In the genomic region with DNA sequence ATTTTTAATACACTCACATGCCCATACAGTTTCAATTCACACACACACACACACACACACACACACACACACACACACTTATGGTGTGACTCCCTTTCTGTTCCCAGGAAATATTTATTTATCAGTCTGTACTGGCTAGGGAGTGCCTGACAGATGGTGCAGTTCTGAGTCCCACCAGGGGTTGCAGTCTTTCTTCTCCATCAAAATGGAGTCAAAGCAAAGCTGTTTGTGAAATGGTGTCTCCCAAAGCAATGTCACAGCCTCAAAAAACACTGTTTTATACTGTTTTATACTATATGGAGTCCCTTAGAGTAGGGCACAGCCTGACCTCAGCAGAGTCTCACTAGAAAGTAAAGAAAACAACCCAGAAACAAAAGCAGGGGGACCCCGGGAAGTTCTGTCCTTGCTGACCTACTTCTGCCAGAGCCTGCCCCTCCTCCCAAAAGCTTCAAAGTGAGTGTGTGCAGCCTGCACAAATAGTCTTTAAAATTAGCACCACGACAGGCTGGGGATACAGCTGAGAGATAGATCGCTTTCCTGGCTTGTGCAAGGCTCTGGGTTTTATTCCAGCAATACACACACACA, we compare ENCODE assay signal across 8 mouse cellular contexts. TPM values are rescaled to one million over a fixed set of nuclear protein-coding genes. Genes with fewer than 3 reads are reported as not detected.
A peak's percentile ranks its signal among the peaks of the same experiment; 100 is the strongest.
DNase-seq lines count a peak whose midpoint lies in the region; ATAC-seq and TF ChIP-seq lines count a peak whose summit lies in the region.

No protein-coding gene starts in this region.

- peaks cover 14% of the 10 kb centered on the region for H3K79me2 ChIP-seq in CH12.LX (replicated peaks; ENCODE audit: control insufficient read depth, extremely low read depth, insufficient read depth, poor library complexity, severe bottlenecking)

- H3K4me2 ChIP-seq in kidney, embryonic 14.5 days (replicated peaks; ENCODE audit: low read depth, low read length) = 0 out of 2 replicates have a peak overlapping the region, but pooled peaks have one; percentile 2
- no peak overlapping the region for H3K4me2 ChIP-seq in CH12.LX (ENCODE audit: insufficient read depth, low read depth, poor library complexity, severe bottlenecking)
- H3K4me2 ChIP-seq in limb, embryonic 15.5 days = no peak overlapping the region
- no peak overlapping the region for H3K4me2 ChIP-seq in stomach, postnatal 0 days (replicated peaks; ENCODE audit: low read depth)

- H3K4me3 ChIP-seq in kidney, embryonic 14.5 days (ENCODE audit: low read length) = no peak overlapping the region
- H3K4me3 ChIP-seq in CH12.LX (replicated peaks in 1 of 3; ENCODE audit: low read depth in 2 of 3, low read length in 2 of 3, poor library complexity in 1 of 3) = no peak overlapping the region
- H3K4me3 ChIP-seq in embryonic facial prominence, embryonic 10.5 days = no peak overlapping the region
- H3K4me3 ChIP-seq in limb, embryonic 15.5 days = no peak overlapping the region
- H3K4me3 ChIP-seq in stomach, postnatal 0 days (ENCODE audit: low read depth, low read length) = no peak overlapping the region

- peak; percentile 53 for ATAC-seq in kidney, embryonic 14.5 days (ENCODE audit: low FRiP score, low TSS enrichment)
- peak; percentile 22; the same call in 1 of the 2 replicates for ATAC-seq in limb, embryonic 15.5 days (ENCODE audit: insufficient number of reproducible peaks, low FRiP score, low TSS enrichment, low read depth)
- ATAC-seq in stomach, postnatal 0 days (ENCODE audit: low FRiP score, low TSS enrichment) = peak; percentile 65

- no peak overlapping the region for H3K9ac ChIP-seq in kidney, embryonic 14.5 days (ENCODE audit: low read depth, low read length)
- H3K9ac ChIP-seq in CH12.LX (ENCODE audit: insufficient read depth, low read depth) = no peak overlapping the region
- no peak overlapping the region for H3K9ac ChIP-seq in limb, embryonic 15.5 days
- no peak overlapping the region for H3K9ac ChIP-seq in stomach, postnatal 0 days (ENCODE audit: low read length)

- H3K27ac ChIP-seq in kidney, embryonic 14.5 days (ENCODE audit: low read depth, low read length) = peak overlapping the region; percentile 93
- H3K27ac ChIP-seq in CH12.LX (ENCODE audit: insufficient read depth, low read depth) = no peak overlapping the region
- peak overlapping the region; percentile 93 for H3K27ac ChIP-seq in embryonic facial prominence, embryonic 10.5 days (replicated peaks)
- peak overlapping the region; percentile 89 for H3K27ac ChIP-seq in limb, embryonic 15.5 days
- H3K27ac ChIP-seq in stomach, postnatal 0 days (replicated peaks) = peak overlapping the region; percentile 95

- 8% methylated on average over 3 of the region's 3 CpGs for WGBS in kidney, embryonic 14.5 days
- WGBS in embryonic facial prominence, embryonic 10.5 days = 22% methylated on average over 3 of the region's 3 CpGs
- 10% methylated on average over 3 of the region's 3 CpGs for WGBS in limb, embryonic 15.5 days
- 13% methylated on average over 3 of the region's 3 CpGs for WGBS in stomach, postnatal 0 days

- no peak for DNase-seq in kidney, adult 11 months
- peak; percentile 21 for DNase-seq in CH12.LX (ENCODE audit: extremely low read depth)
- DNase-seq in embryonic facial prominence, embryonic 10.5 days (ENCODE audit: low spot score) = peak; percentile 55
- DNase-seq in heart, postnatal 10 days = peak; percentile 79 to 81
- peak; percentile 29 for DNase-seq in stomach, postnatal 0 days (ENCODE audit: low spot score)
- DNase-seq in spleen, postnatal 14 days (ENCODE audit: low spot score in 2 of 2) = no peak

- no peak; a peak in 1 of 4 replicates for TF ChIP-seq CTCF in CH12.LX (conservative IDR thresholded peaks at IDR 0.05 in 1 of 2, IDR thresholded peaks at IDR 0.05 in 1 of 2; ENCODE audit: low read depth in 2 of 2, low read length in 2 of 2)
- peak; percentile 59 for TF ChIP-seq CTCF in stomach, postnatal 0 days (IDR thresholded peaks at IDR 0.05; ENCODE audit: low read depth)

- TF ChIP-seq POLR2A in CH12.LX (IDR thresholded peaks at IDR 0.05; ENCODE audit: low read depth, low read length) = no peak

- dilution Hi-C loops in CH12.LX (cut with MboI; ENCODE audit: extremely low pct_ligation_motif_present, extremely low pct_unique_long_range_greater_than_20kb, low sequenced_read_pairs) = no loop called here

- no peaks in the 10 kb centered on the region for H3K36me3 ChIP-seq in kidney, embryonic 14.5 days (ENCODE audit: control insufficient read depth, insufficient read depth, low read length)
- H3K36me3 ChIP-seq in CH12.LX (replicated peaks in 1 of 2; ENCODE audit: control insufficient read depth in 1 of 2, insufficient read depth in 1 of 2, low read length in 1 of 2) = no peaks in the 10 kb centered on the region
- no peaks in the 10 kb centered on the region for H3K36me3 ChIP-seq in embryonic facial prominence, embryonic 10.5 days (replicated peaks)
- H3K36me3 ChIP-seq in limb, embryonic 15.5 days = no peaks in the 10 kb centered on the region
- H3K36me3 ChIP-seq in stomach, postnatal 0 days (ENCODE audit: control insufficient read depth, insufficient read depth, low read length) = no peaks in the 10 kb centered on the region

- TF ChIP-seq RAD21 in CH12.LX (IDR thresholded peaks at IDR 0.05; ENCODE audit: low read depth, low read length) = no peak

- no peaks in the 10 kb centered on the region for H3K27me3 ChIP-seq in kidney, embryonic 14.5 days (ENCODE audit: control insufficient read depth, insufficient read depth, low read length)
- no peaks in the 10 kb centered on the region for H3K27me3 ChIP-seq in CH12.LX (replicated peaks)
- H3K27me3 ChIP-seq in embryonic facial prominence, embryonic 10.5 days (replicated peaks; ENCODE audit: low read depth, poor library complexity, severe bottlenecking) = no peaks in the 10 kb centered on the region
- H3K27me3 ChIP-seq in limb, embryonic 15.5 days = no peaks in the 10 kb centered on the region
- H3K27me3 ChIP-seq in stomach, postnatal 0 days (ENCODE audit: control insufficient read depth, insufficient read depth, low read length) = no peaks in the 10 kb centered on the region

- H3K9me3 ChIP-seq in kidney, embryonic 14.5 days (ENCODE audit: control insufficient read depth, low read length) = no peaks in the 10 kb centered on the region
- no peaks in the 10 kb centered on the region for H3K9me3 ChIP-seq in CH12.LX (replicated peaks; ENCODE audit: low read length)
- H3K9me3 ChIP-seq in embryonic facial prominence, embryonic 10.5 days = no peaks in the 10 kb centered on the region
- H3K9me3 ChIP-seq in limb, embryonic 15.5 days = no peaks in the 10 kb centered on the region
- no peaks in the 10 kb centered on the region for H3K9me3 ChIP-seq in stomach, postnatal 0 days (ENCODE audit: control insufficient read depth, low read length)

- peaks cover 38% of the 10 kb centered on the region for H3K4me1 ChIP-seq in kidney, embryonic 14.5 days (ENCODE audit: control insufficient read depth, insufficient read depth, low read length)
- peaks cover 30 to 51% of the 10 kb centered on the region in 2 experiments for H3K4me1 ChIP-seq in CH12.LX (ENCODE audit: control insufficient read depth in 1 of 2, insufficient read depth in 2 of 2)
- peaks cover 74% of the 10 kb centered on the region for H3K4me1 ChIP-seq in embryonic facial prominence, embryonic 10.5 days
- peaks cover 40% of the 10 kb centered on the region for H3K4me1 ChIP-seq in limb, embryonic 15.5 days
- H3K4me1 ChIP-seq in stomach, postnatal 0 days (replicated peaks; ENCODE audit: control insufficient read depth, insufficient read depth) = peaks cover 13% of the 10 kb centered on the region

- intact Hi-C loops in heart, postnatal 10 days (cut with DNase I) = no loop called here

- in situ Hi-C loops in CH12.LX (cut with MboI; ENCODE audit: low pct_ligation_motif_present, low pct_unique_long_range_greater_than_20kb, low sequenced_read_pairs) = loop anchor here (25.0 kb wide), 1 partner anchor 555 kb away; a partner anchor contains a TSS

- TF ChIP-seq EP300 in CH12.LX (IDR thresholded peaks at IDR 0.05; ENCODE audit: low read length) = no peak
- peak; percentile 42 for TF ChIP-seq EP300 in stomach, postnatal 0 days (optimal IDR thresholded peaks at IDR 0.05)

RNA-seq across cellular contexts. Expression of a gene that starts 3.3 kb away (rescaled TPM):
- 92.8 and 124 TPM in 2 replicates for polyA plus RNA-seq in kidney, embryonic 14.5 days (2014; fragmentation: Nextera tagmentation; extraction: Ambion mirVana)
- total RNA-seq in CH12.LX (2012; rRNA removed) (314 and 364 TPM in 2 replicates), CH12.LX (2014; rRNA removed) (367 and 377 TPM in 2 replicates)
- 715 and 732 TPM in 2 replicates for polyA plus RNA-seq in CH12.LX (2012; ENCODE audit: insufficient read length, low read depth)
- 20.9 and 21.4 TPM in 2 replicates for polyA plus RNA-seq in embryonic facial prominence, embryonic 10.5 days (2016; fragmentation: Nextera tagmentation; extraction: Ambion mirVana)
- total RNA-seq in heart, postnatal 10 days (2021) = 100 to 1,000 TPM; 111 to 116 TPM
- polyA plus RNA-seq in limb, embryonic 15.5 days (2015; fragmentation: Nextera tagmentation; extraction: Ambion mirVana) = 57.3 and 63.3 TPM in 2 replicates
- 107 and 110 TPM in 2 replicates for polyA plus RNA-seq in stomach, postnatal 0 days (2015; fragmentation: Nextera tagmentation; extraction: Ambion mirVana)

RNA-seq across cellular contexts. Expression of a gene that starts 15.7 kb away (rescaled TPM):
- 3.1 and 3.7 TPM in 2 replicates for polyA plus RNA-seq in kidney, embryonic 14.5 days (2014; fragmentation: Nextera tagmentation; extraction: Ambion mirVana)
- total RNA-seq in CH12.LX (2012; rRNA removed) (35.0 and 50.1 TPM in 2 replicates), CH12.LX (2014; rRNA removed) (74.0 and 77.4 TPM in 2 replicates)
- polyA plus RNA-seq in CH12.LX (2012; ENCODE audit: insufficient read length, low read depth) = 88.1 and 154 TPM in 2 replicates
- polyA plus RNA-seq in embryonic facial prominence, embryonic 10.5 days (2016; fragmentation: Nextera tagmentation; extraction: Ambion mirVana) = 1.7 and 2.5 TPM in 2 replicates
- 1 to 10 TPM; 1.9 to 4.3 TPM for total RNA-seq in heart, postnatal 10 days (2021)
- 136 and 529 TPM in 2 replicates for polyA plus RNA-seq in limb, embryonic 15.5 days (2015; fragmentation: Nextera tagmentation; extraction: Ambion mirVana)
- polyA plus RNA-seq in stomach, postnatal 0 days (2015; fragmentation: Nextera tagmentation; extraction: Ambion mirVana) = 19.1 and 19.6 TPM in 2 replicates

RNA-seq across cellular contexts. Expression of a gene that starts 22.7 kb away (rescaled TPM):
- polyA plus RNA-seq in kidney, embryonic 14.5 days (2014; fragmentation: Nextera tagmentation; extraction: Ambion mirVana) = not detected in 2 replicates
- total RNA-seq in CH12.LX (2012; rRNA removed) = not detected in 2 replicates
- total RNA-seq in CH12.LX (2014; rRNA removed) = not detected in 2 replicates
- polyA plus RNA-seq in CH12.LX (2012; ENCODE audit: insufficient read length, low read depth) = not detected in 2 replicates
- polyA plus RNA-seq in embryonic facial prominence, embryonic 10.5 days (2016; fragmentation: Nextera tagmentation; extraction: Ambion mirVana) = not detected in 2 replicates
- total RNA-seq in heart, postnatal 10 days (2021) = not detected
- 6.3 and 6.7 TPM in 2 replicates for polyA plus RNA-seq in limb, embryonic 15.5 days (2015; fragmentation: Nextera tagmentation; extraction: Ambion mirVana)
- polyA plus RNA-seq in stomach, postnatal 0 days (2015; fragmentation: Nextera tagmentation; extraction: Ambion mirVana) = 70.7 and 78.9 TPM in 2 replicates

RNA-seq across cellular contexts. Expression of a gene that starts 41.3 kb away (rescaled TPM):
- polyA plus RNA-seq in kidney, embryonic 14.5 days (2014; fragmentation: Nextera tagmentation; extraction: Ambion mirVana) = 3.2 and 3.5 TPM in 2 replicates
- total RNA-seq in CH12.LX (2012; rRNA removed) (1.5 and 3.1 TPM in 2 replicates), CH12.LX (2014; rRNA removed) (3.3 and 4.1 TPM in 2 replicates)
- polyA plus RNA-seq in CH12.LX (2012; ENCODE audit: insufficient read length, low read depth) = 13.3 and 16.9 TPM in 2 replicates
- polyA plus RNA-seq in embryonic facial prominence, embryonic 10.5 days (2016; fragmentation: Nextera tagmentation; extraction: Ambion mirVana) = 1.4 and 1.6 TPM in 2 replicates
- total RNA-seq in heart, postnatal 10 days (2021) = 1 to 10 TPM in 1 of 2 experiments, under 1 TPM in 1; 0.67 to 1.8 TPM
- polyA plus RNA-seq in limb, embryonic 15.5 days (2015; fragmentation: Nextera tagmentation; extraction: Ambion mirVana) = 154 and 517 TPM in 2 replicates
- polyA plus RNA-seq in stomach, postnatal 0 days (2015; fragmentation: Nextera tagmentation; extraction: Ambion mirVana) = 8.0 and 11.7 TPM in 2 replicates

Comparison
In these comparisons a context has a peak if more than half of its experiments do, and no peak if none do; other contexts are left out.
1. DNase-seq: peak in CH12.LX (single experiment), embryonic facial prominence, embryonic 10.5 days (single experiment), heart, postnatal 10 days (2 of 2) and stomach, postnatal 0 days (single experiment); none in kidney, adult 11 months (single experiment) and spleen, postnatal 14 days (0 of 2).
2. Peak in every context shown above with its lines, with median percentiles within 50 percentile points of each other: ATAC-seq.